Mouse (Mus musculus) G1E (cell line): ENCODE data around the gene Slc5a12.

ENCODE experiments used
- CTCF ChIP-seq: IDR thresholded peaks from 2 replicates; pipeline ENCODE4 v1.5.1; 2012; ENCODE audit warnings: low read depth, low read length, inconsistent platforms, mixed read lengths
- GATA1 ChIP-seq: IDR thresholded peaks from 2 replicates; pipeline ENCODE4 v1.6.1; 2012; ENCODE audit warnings: borderline replicate concordance, low read length, inconsistent platforms, mixed read lengths

- TF ChIP-seq GATA1: no peak
- no peak for TF ChIP-seq CTCF
Observed at GRCm38 (mm10) chr2:110586692-110587091, 10.4 kb upstream of the Slc5a12 start.
